Mouse (Mus musculus): ENCODE results near the gene Tsc22d4. TPM values are rescaled to one million over a fixed set of nuclear protein-coding genes. Genes with fewer than 3 reads are reported as not detected.
"Not testable (repeated sequence)": the region's sequence is repeated elsewhere in the genome, so short reads cannot be mapped to it uniquely, and the experiment has no call there.

Tsc22d4 gene
- total and polyA plus RNA-seq, 3 experiments, result 90.8 to 491 (median 93.5) TPM

- Histone ChIP-seq H3K36me3 (replicated peaks) (no peaks in the 10 kb centered on the region), H3K4me3 (ENCODE audit: low read depth, low read length) (no peak overlapping the region)
- DNase-seq (ENCODE audit: low spot score), result peak; percentile 47
Observed at GRCm38 (mm10) chr5:137706913-137707633, 38.5 kb upstream of the Tsc22d4 start.

GRCm38 (mm10) chr5:137713454-137713853, 32.1 kb upstream of the Tsc22d4 start:
- no peak for TF ChIP-seq TAL1 (conservative IDR thresholded peaks at IDR 0.05; ENCODE audit: low read depth, low read length)
- TF ChIP-seq GATA2 (IDR thresholded peaks at IDR 0.05; ENCODE audit: borderline replicate concordance, low read depth, low read length), result no peak
- TF ChIP-seq GATA1 (IDR thresholded peaks at IDR 0.05; ENCODE audit: borderline replicate concordance, low read length), result no peak
- TF ChIP-seq CTCF (IDR thresholded peaks at IDR 0.05; ENCODE audit: low read depth, low read length), result no peak
- no peak for TF ChIP-seq POLR2AphosphoS5 (IDR thresholded peaks at IDR 0.05; ENCODE audit: insufficient replicate concordance, low read depth, low read length)
- no peaks in the 10 kb centered on the region for H3K9me3 ChIP-seq (replicated peaks)
- peaks cover 4% of the 10 kb centered on the region for H3K4me1 ChIP-seq (ENCODE audit: insufficient read depth, low read depth, low read length)
- no peak overlapping the region for H3K4me3 ChIP-seq (ENCODE audit: low read depth, low read length)
- H3K27me3 ChIP-seq (ENCODE audit: insufficient read depth, low read length), result peaks cover 22% of the 10 kb centered on the region
- no peak for ATAC-seq (ENCODE audit: extremely low read depth, insufficient number of reproducible peaks, low FRiP score, poor library complexity, severe bottlenecking)
- no peak for DNase-seq (ENCODE audit: low spot score)
- H3K36me3 ChIP-seq (replicated peaks), result no peaks in the 10 kb centered on the region

More at GRCm38 (mm10) chr5:137706913-137707633, 38.5 kb upstream of the Tsc22d4 start:
- Histone ChIP-seq H3K9me3 (replicated peaks) (no peaks in the 10 kb centered on the region), H3K4me1 (ENCODE audit: insufficient read depth, low read depth, low read length) (peaks cover 18% of the 10 kb centered on the region), H3K27me3 (ENCODE audit: insufficient read depth, low read length) (peaks cover 7% of the 10 kb centered on the region; the same call in 1 of the 2 replicates)
- ATAC-seq (ENCODE audit: extremely low read depth, insufficient number of reproducible peaks, low FRiP score, poor library complexity, severe bottlenecking), result no peak
- no peak for TF ChIP-seq POLR2AphosphoS5 (IDR thresholded peaks at IDR 0.05; ENCODE audit: insufficient replicate concordance, low read depth, low read length)
- no peak for TF ChIP-seq TAL1 (conservative IDR thresholded peaks at IDR 0.05; ENCODE audit: low read depth, low read length)
- no peak for TF ChIP-seq CTCF (IDR thresholded peaks at IDR 0.05; ENCODE audit: low read depth, low read length)
- no peak for TF ChIP-seq GATA1 (IDR thresholded peaks at IDR 0.05; ENCODE audit: borderline replicate concordance, low read length)
- TF ChIP-seq GATA2 (IDR thresholded peaks at IDR 0.05; ENCODE audit: borderline replicate concordance, low read depth, low read length), result no peak

GRCm38 (mm10) chr5:137715685-137716084, 29.8 kb upstream of the Tsc22d4 start:
- peaks cover 20% of the 10 kb centered on the region for H3K4me1 ChIP-seq (ENCODE audit: insufficient read depth, low read depth, low read length)
- ATAC-seq (ENCODE audit: extremely low read depth, insufficient number of reproducible peaks, low FRiP score, poor library complexity, severe bottlenecking) (no peak), DNase-seq (ENCODE audit: low spot score) (no peak)
- no peaks in the 10 kb centered on the region for H3K9me3 ChIP-seq (replicated peaks)
- peaks cover 27% of the 10 kb centered on the region for H3K27me3 ChIP-seq (ENCODE audit: insufficient read depth, low read length)
- no peak overlapping the region for H3K4me3 ChIP-seq (ENCODE audit: low read depth, low read length)
- no peaks in the 10 kb centered on the region for H3K36me3 ChIP-seq (replicated peaks)
- TF ChIP-seq GATA1 (IDR thresholded peaks at IDR 0.05; ENCODE audit: borderline replicate concordance, low read length) (no peak), GATA2 (IDR thresholded peaks at IDR 0.05; ENCODE audit: borderline replicate concordance, low read depth, low read length) (no peak), CTCF (IDR thresholded peaks at IDR 0.05; ENCODE audit: low read depth, low read length) (no peak), TAL1 (conservative IDR thresholded peaks at IDR 0.05; ENCODE audit: low read depth, low read length) (no peak), POLR2AphosphoS5 (IDR thresholded peaks at IDR 0.05; ENCODE audit: insufficient replicate concordance, low read depth, low read length) (no peak)

- TF ChIP-seq GATA1 (IDR thresholded peaks at IDR 0.05; ENCODE audit: borderline replicate concordance, low read length), result no peak
- TF ChIP-seq CTCF (IDR thresholded peaks at IDR 0.05; ENCODE audit: low read depth, low read length), result no peak
- TF ChIP-seq POLR2AphosphoS5 (IDR thresholded peaks at IDR 0.05; ENCODE audit: insufficient replicate concordance, low read depth, low read length), result no peak
- TF ChIP-seq TAL1 (conservative IDR thresholded peaks at IDR 0.05; ENCODE audit: low read depth, low read length), result no peak
- no peak for TF ChIP-seq GATA2 (IDR thresholded peaks at IDR 0.05; ENCODE audit: borderline replicate concordance, low read depth, low read length)
- ATAC-seq (ENCODE audit: extremely low read depth, insufficient number of reproducible peaks, low FRiP score, poor library complexity, severe bottlenecking) (no peak), DNase-seq (ENCODE audit: low spot score) (no peak)
- no peak overlapping the region for H3K4me3 ChIP-seq (ENCODE audit: low read depth, low read length)
- H3K36me3 ChIP-seq (replicated peaks), result no peaks in the 10 kb centered on the region
- H3K9me3 ChIP-seq (replicated peaks), result no peaks in the 10 kb centered on the region
- peaks cover 22% of the 10 kb centered on the region for H3K4me1 ChIP-seq (ENCODE audit: insufficient read depth, low read depth, low read length)
- H3K27me3 ChIP-seq (ENCODE audit: insufficient read depth, low read length), result peaks cover 31% of the 10 kb centered on the region
Observed at GRCm38 (mm10) chr5:137718020-137718790, 27.3 kb upstream of the Tsc22d4 start.

GRCm38 (mm10) chr5:137719088-137719487, 26.4 kb upstream of the Tsc22d4 start:
- DNase-seq (ENCODE audit: low spot score) (no peak), ATAC-seq (ENCODE audit: extremely low read depth, insufficient number of reproducible peaks, low FRiP score, poor library complexity, severe bottlenecking) (no peak)
- Histone ChIP-seq H3K9me3 (replicated peaks) (no peaks in the 10 kb centered on the region), H3K36me3 (replicated peaks) (no peaks in the 10 kb centered on the region), H3K4me3 (ENCODE audit: low read depth, low read length) (no peak overlapping the region), H3K4me1 (ENCODE audit: insufficient read depth, low read depth, low read length) (peaks cover 25% of the 10 kb centered on the region), H3K27me3 (ENCODE audit: insufficient read depth, low read length) (peaks cover 27% of the 10 kb centered on the region)
- TF ChIP-seq GATA2 (IDR thresholded peaks at IDR 0.05; ENCODE audit: borderline replicate concordance, low read depth, low read length) (no peak), TAL1 (conservative IDR thresholded peaks at IDR 0.05; ENCODE audit: low read depth, low read length) (no peak), POLR2AphosphoS5 (IDR thresholded peaks at IDR 0.05; ENCODE audit: insufficient replicate concordance, low read depth, low read length) (no peak), GATA1 (IDR thresholded peaks at IDR 0.05; ENCODE audit: borderline replicate concordance, low read length) (no peak), CTCF (IDR thresholded peaks at IDR 0.05; ENCODE audit: low read depth, low read length) (no peak)

- H3K27me3 ChIP-seq (ENCODE audit: insufficient read depth, low read length), result peaks cover 27% of the 10 kb centered on the region
Observed at GRCm38 (mm10) chr5:137720558-137721164, 24.9 kb upstream of the Tsc22d4 start.

More at GRCm38 (mm10) chr5:137720558-137721164, 24.9 kb upstream of the Tsc22d4 start:
- not testable (repeated sequence) for DNase-seq (ENCODE audit: low spot score); ATAC-seq (ENCODE audit: extremely low read depth, insufficient number of reproducible peaks, low FRiP score, poor library complexity, severe bottlenecking); H3K9me3 ChIP-seq (replicated peaks); H3K36me3 ChIP-seq (replicated peaks)
- H3K4me1 ChIP-seq (ENCODE audit: insufficient read depth, low read depth, low read length), result peaks cover 31% of the 10 kb centered on the region
- peak overlapping the region; percentile 38; the same call in 1 of the 2 replicates for H3K4me3 ChIP-seq (ENCODE audit: low read depth, low read length)
